Mouse (Mus musculus): ENCODE data around the gene Plch1. TPM values are rescaled to one million over a fixed set of nuclear protein-coding genes. Genes with fewer than 3 reads are reported as not detected.

Gene Plch1
- total RNA-seq, 2 experiments from 2014 or later: not detected

- H3K27ac ChIP-seq: no peak overlapping the region
- intact Hi-C loops (cut with DNase I): no loop called here
Measured at GRCm38 (mm10) chr3:63842436-63842835, 56.8 kb downstream of the Plch1 start.

GRCm38 (mm10) chr3:63837750-63838149 is 61.5 kb downstream of the Plch1 start:
- no peak for TF ChIP-seq CTCF (IDR thresholded peaks at IDR 0.05)
- DNase-seq: no peak
- intact Hi-C loops (cut with DNase I): no loop called here
- Histone ChIP-seq H3K4me3 (no peak overlapping the region), H3K27ac (no peak overlapping the region)

More at GRCm38 (mm10) chr3:63842436-63842835, 56.8 kb downstream of the Plch1 start:
- H3K4me3 ChIP-seq: no peak overlapping the region
- no peak for TF ChIP-seq CTCF (IDR thresholded peaks at IDR 0.05)
- DNase-seq: no peak

- no peak for TF ChIP-seq CTCF (IDR thresholded peaks at IDR 0.05)
- Histone ChIP-seq H3K27ac (no peak overlapping the region), H3K4me3 (no peak overlapping the region)
- DNase-seq: no peak
- intact Hi-C loops (cut with DNase I): no loop called here
Measured at GRCm38 (mm10) chr3:63836937-63837632, 62.2 kb downstream of the Plch1 start.

GRCm38 (mm10) chr3:63835816-63836215 is 63.5 kb downstream of the Plch1 start:
- intact Hi-C loops (cut with DNase I): no loop called here
- DNase-seq: no peak
- H3K4me3 ChIP-seq: no peak overlapping the region
- TF ChIP-seq CTCF (IDR thresholded peaks at IDR 0.05): no peak
- no peak overlapping the region for H3K27ac ChIP-seq

GRCm38 (mm10) chr3:63823874-63824400 is 75.3 kb downstream of the Plch1 start:
- Histone ChIP-seq H3K4me3 (no peak overlapping the region), H3K27ac (no peak overlapping the region)
- no peak for TF ChIP-seq CTCF (IDR thresholded peaks at IDR 0.05)
- intact Hi-C loops (cut with DNase I): no loop called here
- no peak for DNase-seq

- Histone ChIP-seq H3K4me3 (no peak overlapping the region), H3K27ac (no peak overlapping the region)
- intact Hi-C loops (cut with DNase I): no loop called here
- no peak for DNase-seq
- no peak for TF ChIP-seq CTCF (IDR thresholded peaks at IDR 0.05)
Measured at GRCm38 (mm10) chr3:63822631-63823030, 76.6 kb downstream of the Plch1 start.

GRCm38 (mm10) chr3:63815131-63815530 is 84.1 kb downstream of the Plch1 start:
- H3K27ac ChIP-seq: no peak overlapping the region
- TF ChIP-seq CTCF (IDR thresholded peaks at IDR 0.05): no peak
- no peak for DNase-seq

GRCm38 (mm10) chr3:63814203-63814602 is 85.1 kb downstream of the Plch1 start:
- intact Hi-C loops (cut with DNase I): no loop called here

More at GRCm38 (mm10) chr3:63815131-63815530, 84.1 kb downstream of the Plch1 start:
- intact Hi-C loops (cut with DNase I): no loop called here
- no peak overlapping the region for H3K4me3 ChIP-seq

GRCm38 (mm10) chr3:63806906-63807305 is 92.4 kb downstream of the Plch1 start:
- no peak for DNase-seq
- no peak for TF ChIP-seq CTCF (IDR thresholded peaks at IDR 0.05)
- Histone ChIP-seq H3K4me3 (no peak overlapping the region), H3K27ac (no peak overlapping the region)
- intact Hi-C loops (cut with DNase I): no loop called here

More at GRCm38 (mm10) chr3:63814203-63814602, 85.1 kb downstream of the Plch1 start:
- H3K4me3 ChIP-seq: no peak overlapping the region
- TF ChIP-seq CTCF (IDR thresholded peaks at IDR 0.05): no peak
- no peak for DNase-seq
- H3K27ac ChIP-seq: no peak overlapping the region

GRCm38 (mm10) chr3:63805496-63805895 is 93.8 kb downstream of the Plch1 start:
- no peak for DNase-seq
- no peak overlapping the region for H3K27ac ChIP-seq
- intact Hi-C loops (cut with DNase I): no loop called here
- no peak for TF ChIP-seq CTCF (IDR thresholded peaks at IDR 0.05)
- H3K4me3 ChIP-seq: no peak overlapping the region

- no peak overlapping the region for H3K4me3 ChIP-seq
- H3K27ac ChIP-seq: no peak overlapping the region
- intact Hi-C loops (cut with DNase I): no loop called here
- DNase-seq: no peak
- no peak for TF ChIP-seq CTCF (IDR thresholded peaks at IDR 0.05)
Measured at GRCm38 (mm10) chr3:63800685-63801084, 98.6 kb downstream of the Plch1 start.

- intact Hi-C loops (cut with DNase I): no loop called here
- TF ChIP-seq CTCF (IDR thresholded peaks at IDR 0.05): no peak
- no peak for DNase-seq
- Histone ChIP-seq H3K27ac (no peak overlapping the region), H3K4me3 (no peak overlapping the region)
Measured at GRCm38 (mm10) chr3:63786805-63787365, 112.4 kb downstream of the Plch1 start.

GRCm38 (mm10) chr3:63772617-63773305 is 126.5 kb downstream of the Plch1 start:
- intact Hi-C loops (cut with DNase I): no loop called here
- DNase-seq: peak; percentile 64
- TF ChIP-seq CTCF (IDR thresholded peaks at IDR 0.05): no peak
- no peak overlapping the region for H3K27ac ChIP-seq
- no peak overlapping the region for H3K4me3 ChIP-seq

Data from gastrocnemius, adult 2 months (tissue).